Mouse (Mus musculus): ENCODE results near the gene Csnk1d. TPM values are rescaled to one million over a fixed set of nuclear protein-coding genes. Genes with fewer than 3 reads are reported as not detected.
A peak's percentile ranks its signal among the peaks of the same experiment; 100 is the strongest.

Csnk1d gene
- polyA plus RNA-seq, 1 experiment: 87.4 TPM

- TF ChIP-seq POLR2A (IDR thresholded peaks at IDR 0.05; ENCODE audit: borderline replicate concordance, low read depth, low read length) (no peak), CTCF (IDR thresholded peaks at IDR 0.05; ENCODE audit: low read depth, low read length) (no peak)
- Histone ChIP-seq H3K4me3 (ENCODE audit: insufficient read depth, low read length) (no peak overlapping the region), H3K4me1 (ENCODE audit: control insufficient read depth, insufficient read depth, low read length) (peaks cover 16% of the 10 kb centered on the region), H3K27ac (ENCODE audit: insufficient read depth, low read depth, low read length) (no peak overlapping the region)
Observed at GRCm38 (mm10) chr11:120971237-120971636, 19.9 kb downstream of the Csnk1d start.

DNA sequence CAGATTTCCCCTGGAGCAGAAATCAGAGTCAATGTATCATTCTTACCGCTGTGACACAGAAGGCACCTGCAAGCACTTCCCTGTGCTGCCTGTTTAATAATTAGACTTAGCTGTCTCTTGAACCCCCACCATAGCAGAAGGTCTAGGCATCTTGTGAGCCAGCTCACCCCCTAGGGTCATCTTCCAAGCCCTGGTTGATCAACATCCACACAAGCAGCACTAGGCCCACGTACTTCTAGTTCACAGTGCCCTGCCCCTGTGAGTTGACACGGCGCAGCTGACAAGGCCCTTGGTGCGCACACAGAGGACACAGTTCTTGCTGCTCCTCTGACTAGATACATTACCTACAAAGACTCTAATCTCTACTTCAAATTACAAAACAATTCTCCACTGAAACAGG lies 21.4 kb downstream of the Csnk1d start:
- H3K4me1 ChIP-seq (ENCODE audit: control insufficient read depth, insufficient read depth, low read length): peaks cover 21% of the 10 kb centered on the region
- H3K4me3 ChIP-seq (ENCODE audit: insufficient read depth, low read length): no peak overlapping the region
- no peak overlapping the region for H3K27ac ChIP-seq (ENCODE audit: insufficient read depth, low read depth, low read length)
- TF ChIP-seq CTCF (IDR thresholded peaks at IDR 0.05; ENCODE audit: low read depth, low read length) (no peak), POLR2A (IDR thresholded peaks at IDR 0.05; ENCODE audit: borderline replicate concordance, low read depth, low read length) (no peak)

DNA sequence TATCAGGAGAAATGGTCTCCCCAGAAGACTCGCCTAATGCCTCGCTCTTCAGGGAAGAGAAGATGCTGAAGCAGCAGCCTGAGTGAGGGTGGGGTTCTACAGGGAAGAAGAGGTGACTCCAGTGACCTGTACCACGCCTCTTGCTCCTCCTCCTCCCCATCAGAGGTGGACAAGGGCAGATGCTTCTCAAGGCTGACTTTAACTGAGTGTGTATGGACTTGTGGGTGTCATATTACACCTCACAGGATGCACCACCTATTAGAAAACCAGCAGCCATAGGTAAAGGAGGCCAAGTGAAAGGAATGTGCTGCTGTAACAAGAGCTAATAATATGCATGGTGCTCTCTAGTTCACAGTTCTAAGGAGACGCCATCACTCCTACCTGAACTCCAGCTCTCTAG lies 25.5 kb downstream of the Csnk1d start:
- Histone ChIP-seq H3K27ac (ENCODE audit: insufficient read depth, low read depth, low read length) (0 out of 2 replicates have a peak overlapping the region, but pooled peaks have one; percentile 44), H3K4me1 (ENCODE audit: control insufficient read depth, insufficient read depth, low read length) (peaks cover 21% of the 10 kb centered on the region), H3K4me3 (ENCODE audit: insufficient read depth, low read length) (no peak overlapping the region)
- TF ChIP-seq CTCF (IDR thresholded peaks at IDR 0.05; ENCODE audit: low read depth, low read length): no peak
- TF ChIP-seq POLR2A (IDR thresholded peaks at IDR 0.05; ENCODE audit: borderline replicate concordance, low read depth, low read length): no peak

DNA sequence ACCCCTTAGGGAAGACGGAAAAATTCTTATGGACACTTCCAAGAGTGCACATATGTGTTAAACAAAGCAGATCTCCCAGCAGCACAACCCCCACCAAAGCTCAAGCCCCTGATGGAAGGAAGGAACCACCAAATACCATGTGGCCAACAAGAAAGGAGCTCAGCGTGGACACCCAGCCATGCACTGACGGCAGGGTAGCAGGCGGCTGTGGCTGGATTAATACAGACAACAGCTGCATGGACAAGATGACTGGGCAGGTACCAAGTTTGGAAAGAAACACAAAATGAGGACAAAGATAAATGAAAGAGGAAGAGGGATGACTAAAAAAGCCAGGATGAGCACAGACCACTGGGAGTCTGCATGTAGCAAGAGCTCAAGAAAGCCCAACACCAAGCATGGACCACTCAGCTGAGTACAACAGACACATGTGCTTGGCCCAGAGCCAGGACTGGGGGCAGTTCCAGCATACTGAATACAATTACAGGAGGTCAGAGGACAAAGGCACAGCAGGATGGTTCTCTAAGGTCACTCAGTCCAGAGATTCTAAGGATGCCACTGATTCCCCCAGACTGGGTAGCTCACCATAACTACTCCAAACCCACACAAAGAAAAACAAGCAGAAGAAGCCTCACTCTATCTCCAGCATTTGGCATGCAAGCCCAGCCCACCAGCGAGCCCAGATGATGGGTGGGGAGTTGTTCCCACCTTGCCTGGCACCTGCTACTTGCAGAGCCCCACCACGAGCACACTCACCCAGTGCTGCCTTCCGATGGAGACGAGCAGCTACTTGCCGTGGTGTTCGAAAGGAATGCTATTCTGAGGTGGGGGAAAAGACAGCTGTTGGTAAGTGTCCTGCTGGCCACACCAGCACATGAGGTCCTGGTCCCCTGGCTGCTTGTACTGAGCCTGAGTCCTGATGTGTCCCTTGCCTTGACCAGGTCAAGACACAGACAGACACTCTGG lies 26.7 kb downstream of the Csnk1d start:
- Histone ChIP-seq H3K4me1 (ENCODE audit: control insufficient read depth, insufficient read depth, low read length) (peaks cover 29% of the 10 kb centered on the region), H3K27ac (ENCODE audit: insufficient read depth, low read depth, low read length) (no peak overlapping the region), H3K4me3 (ENCODE audit: insufficient read depth, low read length) (no peak overlapping the region)
- TF ChIP-seq POLR2A (IDR thresholded peaks at IDR 0.05; ENCODE audit: borderline replicate concordance, low read depth, low read length) (no peak), CTCF (IDR thresholded peaks at IDR 0.05; ENCODE audit: low read depth, low read length) (no peak)

- H3K27ac ChIP-seq (ENCODE audit: insufficient read depth, low read depth, low read length): no peak overlapping the region
Observed at GRCm38 (mm10) chr11:120962909-120963308, 28.2 kb downstream of the Csnk1d start.

GRCm38 (mm10) chr11:120962050-120962771 lies 28.9 kb downstream of the Csnk1d start:
- TF ChIP-seq POLR2A (IDR thresholded peaks at IDR 0.05; ENCODE audit: borderline replicate concordance, low read depth, low read length): no peak
- no peak for TF ChIP-seq CTCF (IDR thresholded peaks at IDR 0.05; ENCODE audit: low read depth, low read length)
- peaks cover 37% of the 10 kb centered on the region for H3K4me1 ChIP-seq (ENCODE audit: control insufficient read depth, insufficient read depth, low read length)
- no peak overlapping the region for H3K4me3 ChIP-seq (ENCODE audit: insufficient read depth, low read length)
- H3K27ac ChIP-seq (ENCODE audit: insufficient read depth, low read depth, low read length): no peak overlapping the region

More at GRCm38 (mm10) chr11:120962909-120963308, 28.2 kb downstream of the Csnk1d start:
- peaks cover 38% of the 10 kb centered on the region for H3K4me1 ChIP-seq (ENCODE audit: control insufficient read depth, insufficient read depth, low read length)
- TF ChIP-seq POLR2A (IDR thresholded peaks at IDR 0.05; ENCODE audit: borderline replicate concordance, low read depth, low read length) (no peak), CTCF (IDR thresholded peaks at IDR 0.05; ENCODE audit: low read depth, low read length) (no peak)
- H3K4me3 ChIP-seq (ENCODE audit: insufficient read depth, low read length): no peak overlapping the region

DNA sequence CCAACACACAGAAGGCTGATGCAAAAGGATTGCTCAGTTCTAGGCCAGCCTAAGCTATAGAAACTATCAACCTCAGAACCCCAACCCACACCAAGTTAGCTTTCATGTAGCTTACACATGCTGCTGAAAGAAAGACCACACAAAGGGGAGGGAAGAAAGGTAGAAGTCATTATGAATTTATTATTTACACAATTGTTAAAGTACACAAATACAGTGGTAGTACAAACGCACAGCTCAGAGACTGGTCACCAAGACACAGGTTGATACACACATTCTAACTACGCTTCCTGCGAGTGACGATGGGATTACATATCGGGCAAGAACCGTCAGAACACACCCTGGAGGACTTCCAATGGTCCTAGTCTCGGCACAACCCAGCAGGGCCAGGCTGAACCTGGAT lies 29.5 kb downstream of the Csnk1d start:
- no peak for TF ChIP-seq POLR2A (IDR thresholded peaks at IDR 0.05; ENCODE audit: borderline replicate concordance, low read depth, low read length)
- TF ChIP-seq CTCF (IDR thresholded peaks at IDR 0.05; ENCODE audit: low read depth, low read length): no peak
- peaks cover 37% of the 10 kb centered on the region for H3K4me1 ChIP-seq (ENCODE audit: control insufficient read depth, insufficient read depth, low read length)
- no peak overlapping the region for H3K27ac ChIP-seq (ENCODE audit: insufficient read depth, low read depth, low read length)
- H3K4me3 ChIP-seq (ENCODE audit: insufficient read depth, low read length): no peak overlapping the region

DNA sequence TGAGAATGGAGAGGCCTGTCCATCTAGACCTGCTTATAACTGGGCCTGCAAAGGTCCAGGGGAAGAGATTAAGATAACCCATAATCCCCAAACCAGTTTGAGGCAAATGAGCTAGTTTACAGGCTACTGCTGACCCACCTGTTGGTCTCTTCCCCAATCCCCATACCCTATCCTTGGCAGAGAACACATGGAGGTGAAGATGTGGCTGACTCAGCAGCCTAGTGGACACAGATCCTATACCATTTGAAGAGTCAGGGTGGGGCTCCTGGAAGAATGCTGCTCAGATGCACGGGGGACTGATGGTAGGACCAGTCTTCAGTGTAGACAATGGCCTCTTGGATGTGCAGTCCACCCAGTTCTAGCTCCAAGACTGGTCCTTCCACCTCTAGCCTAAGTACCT lies 30.9 kb downstream of the Csnk1d start:
- no peak for TF ChIP-seq POLR2A (IDR thresholded peaks at IDR 0.05; ENCODE audit: borderline replicate concordance, low read depth, low read length)
- no peak for TF ChIP-seq CTCF (IDR thresholded peaks at IDR 0.05; ENCODE audit: low read depth, low read length)
- no peak overlapping the region for H3K4me3 ChIP-seq (ENCODE audit: insufficient read depth, low read length)
- H3K4me1 ChIP-seq (ENCODE audit: control insufficient read depth, insufficient read depth, low read length): peaks cover 30% of the 10 kb centered on the region
- H3K27ac ChIP-seq (ENCODE audit: insufficient read depth, low read depth, low read length): no peak overlapping the region

- no peak for TF ChIP-seq CTCF (IDR thresholded peaks at IDR 0.05; ENCODE audit: low read depth, low read length)
- TF ChIP-seq POLR2A (IDR thresholded peaks at IDR 0.05; ENCODE audit: borderline replicate concordance, low read depth, low read length): no peak
- peaks cover 30% of the 10 kb centered on the region for H3K4me1 ChIP-seq (ENCODE audit: control insufficient read depth, insufficient read depth, low read length)
- no peak overlapping the region for H3K4me3 ChIP-seq (ENCODE audit: insufficient read depth, low read length)
- no peak overlapping the region for H3K27ac ChIP-seq (ENCODE audit: insufficient read depth, low read depth, low read length)
Observed at GRCm38 (mm10) chr11:120959564-120959963, 31.6 kb downstream of the Csnk1d start.

- Histone ChIP-seq H3K4me1 (ENCODE audit: control insufficient read depth, insufficient read depth, low read length) (peaks cover 30% of the 10 kb centered on the region), H3K4me3 (ENCODE audit: insufficient read depth, low read length) (no peak overlapping the region), H3K27ac (ENCODE audit: insufficient read depth, low read depth, low read length) (no peak overlapping the region)
- TF ChIP-seq POLR2A (IDR thresholded peaks at IDR 0.05; ENCODE audit: borderline replicate concordance, low read depth, low read length) (no peak), CTCF (IDR thresholded peaks at IDR 0.05; ENCODE audit: low read depth, low read length) (no peak)
Observed at GRCm38 (mm10) chr11:120959066-120959465, 32.1 kb downstream of the Csnk1d start.
